Mouse (Mus musculus): ENCODE measurements at regions not wholly inside any gene's neighbourhood (a gene's known extent, or its start where the extent isn't known, plus 50 kb on each side); places are given as distances from the start of the nearest gene placed in this dataset.

DNA sequence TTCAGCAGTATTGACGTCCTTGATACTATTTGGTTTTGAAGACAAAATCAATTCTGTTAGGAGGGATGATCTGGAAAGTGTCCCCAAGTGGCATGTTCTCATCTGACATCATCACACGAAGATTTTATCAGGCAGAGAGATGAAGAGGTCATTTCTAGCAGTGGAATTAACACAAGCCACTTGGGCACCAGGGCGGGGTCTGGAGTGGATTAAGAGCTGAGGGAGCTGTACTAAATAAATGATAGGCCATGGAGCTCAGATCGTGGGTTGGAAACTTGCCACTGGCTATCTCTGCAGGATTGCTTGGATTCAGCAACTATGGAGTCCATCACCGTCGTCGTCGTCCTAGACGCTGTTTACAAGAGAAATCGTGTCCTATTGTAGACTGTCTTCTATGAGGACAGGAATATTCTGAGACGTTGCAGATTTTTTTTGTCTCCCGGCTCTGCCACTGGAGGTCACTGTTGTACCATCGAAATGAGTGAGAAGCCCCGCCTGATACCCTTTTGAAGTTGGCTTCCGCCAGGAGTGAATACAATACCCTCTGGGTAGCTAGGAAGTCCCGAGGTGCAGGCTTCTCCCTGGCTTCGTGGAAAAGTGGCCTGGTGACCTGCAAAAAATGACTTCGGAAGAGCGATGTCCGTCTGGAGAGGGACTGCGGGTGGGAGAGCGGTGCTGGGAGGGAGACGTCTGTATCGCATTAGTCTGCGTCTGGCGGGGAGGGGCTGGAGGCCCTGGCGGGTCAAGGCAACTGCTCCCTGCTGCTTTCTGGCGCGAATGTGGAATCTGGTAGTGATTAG lies 67.1 kb upstream of the Ubash3b start:
- peak; percentile 89 for DNase-seq (ENCODE audit: low read depth, low spot score)

DNA sequence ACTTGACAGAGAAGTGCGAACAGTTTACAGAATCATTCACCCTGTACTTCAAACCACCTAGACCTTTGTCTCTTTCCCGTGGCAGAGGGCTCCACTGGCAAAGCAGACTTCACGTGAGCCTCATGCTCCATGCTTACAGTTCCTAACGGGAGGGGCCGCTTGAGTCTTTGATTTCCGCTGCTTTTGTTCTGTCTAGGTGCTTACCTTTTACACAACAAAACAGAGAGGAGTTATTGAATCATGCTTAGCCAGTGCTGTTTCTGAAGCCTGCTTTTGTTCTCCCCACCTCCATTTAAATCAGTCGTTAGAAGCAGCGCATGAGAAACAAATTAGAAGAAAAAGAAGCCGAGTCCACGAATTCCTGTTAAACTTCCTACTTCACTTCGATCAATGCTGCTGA lies 61.9 kb upstream of the Ubash3b start:
- DNase-seq (ENCODE audit: low read depth, low spot score), result no peak

DNA sequence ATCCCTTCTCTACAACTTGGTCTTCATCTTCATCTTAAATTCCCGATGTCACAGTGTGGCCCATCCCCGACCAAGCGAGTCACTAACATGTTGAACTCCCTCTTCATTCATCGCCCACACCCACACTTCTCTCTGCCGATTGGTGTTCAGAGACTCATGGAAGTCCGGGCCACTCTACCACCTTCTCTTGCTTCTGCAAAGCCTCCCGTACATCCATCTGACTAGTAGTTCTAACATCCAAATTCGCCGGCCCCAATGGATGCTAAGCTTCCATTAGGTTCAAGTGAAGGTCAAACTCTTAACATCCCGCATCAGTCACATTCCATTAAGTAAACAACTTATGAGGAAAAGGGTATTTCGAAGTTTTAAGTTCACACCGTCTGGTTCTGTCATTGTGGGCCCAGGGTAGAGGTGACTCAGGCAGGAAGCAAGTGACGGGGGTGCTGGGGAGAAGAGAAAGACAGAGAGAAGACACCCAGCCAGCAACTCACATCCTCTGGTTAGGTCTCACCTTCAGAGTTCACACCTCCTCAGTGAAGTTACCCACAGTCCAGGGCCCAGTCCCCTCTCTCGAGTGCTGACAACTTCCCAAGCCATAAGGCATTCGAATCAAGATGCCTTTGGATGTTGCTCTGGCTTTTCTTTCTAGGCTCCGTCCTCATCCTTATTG lies 61.0 kb upstream of the Ubash3b start:
- no peak for DNase-seq (ENCODE audit: low read depth, low spot score)

DNA sequence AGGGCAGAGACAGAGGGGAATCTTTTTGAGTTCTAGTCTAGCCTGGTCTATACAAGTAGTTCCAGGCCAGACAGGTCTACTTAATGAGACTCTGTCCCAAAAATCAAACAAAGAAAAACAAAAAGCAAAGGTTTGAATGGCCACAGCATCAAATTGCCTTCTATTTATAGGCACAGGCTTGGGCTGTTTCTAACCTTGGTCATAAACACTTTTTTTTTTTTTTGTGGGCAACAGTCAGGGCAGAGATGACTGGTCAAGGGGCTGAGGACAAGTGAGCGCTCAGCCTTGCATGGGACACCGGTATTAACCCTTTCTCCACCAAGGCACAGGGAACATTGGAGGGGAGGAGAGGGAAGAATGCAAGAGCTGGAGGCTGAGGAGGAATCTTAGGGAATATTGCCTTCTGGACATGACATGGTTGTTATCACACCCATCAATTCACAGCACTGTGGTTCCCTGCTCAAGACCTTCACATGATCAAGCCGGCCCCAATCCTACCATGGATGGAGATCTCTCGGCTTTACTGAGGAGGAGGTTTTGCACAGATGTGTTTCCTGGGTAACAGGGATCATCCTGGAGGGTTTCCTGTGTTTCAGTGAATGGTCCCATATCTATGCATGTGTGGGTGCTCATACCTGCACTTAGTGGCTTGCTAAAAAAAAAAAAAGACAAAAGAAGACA lies 59.8 kb upstream of the Ubash3b start:
- no peak for DNase-seq (ENCODE audit: low read depth, low spot score)

DNA sequence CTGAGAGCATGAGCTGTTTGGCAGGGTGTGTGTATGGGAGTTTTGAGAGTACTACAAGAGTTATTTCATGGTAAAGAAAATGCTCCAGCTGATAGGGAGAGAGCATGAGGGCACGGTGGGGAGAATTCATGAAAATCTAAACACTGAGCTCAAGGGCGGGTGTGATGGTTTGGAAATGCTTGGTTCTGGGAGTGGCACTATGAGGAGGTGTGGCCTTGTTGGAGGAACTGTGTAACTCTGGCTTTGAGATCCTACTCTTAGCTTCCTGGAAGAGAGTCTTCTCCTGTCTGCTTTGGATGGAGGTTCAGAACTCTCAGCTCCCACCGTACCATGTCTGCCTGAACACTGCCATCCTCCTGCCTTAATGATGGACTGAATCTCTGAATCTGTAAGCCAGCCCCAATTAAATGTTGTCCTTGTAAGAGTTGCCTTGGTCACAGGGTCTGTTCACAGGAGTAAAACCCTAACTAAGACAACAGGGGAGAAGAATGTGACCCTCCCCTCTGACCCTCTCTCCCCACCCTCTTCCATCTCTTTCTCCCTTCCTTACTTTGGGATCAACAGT lies 58.7 kb upstream of the Ubash3b start:
- no peak for DNase-seq (ENCODE audit: low read depth, low spot score)

DNA sequence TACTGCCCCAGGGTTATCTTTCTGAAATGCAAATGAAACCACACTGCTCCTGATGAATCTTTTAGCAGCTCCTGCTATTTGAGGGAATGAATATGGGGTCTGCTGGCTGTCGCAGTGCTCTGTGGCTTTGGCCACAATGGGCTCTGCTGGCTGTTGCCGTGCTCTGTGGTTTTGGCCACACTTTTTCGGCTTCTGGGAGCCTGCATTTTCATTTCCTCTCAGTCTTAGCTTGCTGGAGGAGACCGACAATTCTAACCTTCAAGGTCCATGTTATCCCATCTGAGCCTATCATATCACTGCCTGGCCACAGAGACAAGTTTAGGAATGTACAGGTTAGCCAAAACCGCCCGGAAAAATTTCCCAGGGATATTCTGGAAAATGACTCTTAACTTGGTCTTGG lies 57.2 kb upstream of the Ubash3b start:
- DNase-seq (ENCODE audit: low read depth, low spot score), result no peak

DNA sequence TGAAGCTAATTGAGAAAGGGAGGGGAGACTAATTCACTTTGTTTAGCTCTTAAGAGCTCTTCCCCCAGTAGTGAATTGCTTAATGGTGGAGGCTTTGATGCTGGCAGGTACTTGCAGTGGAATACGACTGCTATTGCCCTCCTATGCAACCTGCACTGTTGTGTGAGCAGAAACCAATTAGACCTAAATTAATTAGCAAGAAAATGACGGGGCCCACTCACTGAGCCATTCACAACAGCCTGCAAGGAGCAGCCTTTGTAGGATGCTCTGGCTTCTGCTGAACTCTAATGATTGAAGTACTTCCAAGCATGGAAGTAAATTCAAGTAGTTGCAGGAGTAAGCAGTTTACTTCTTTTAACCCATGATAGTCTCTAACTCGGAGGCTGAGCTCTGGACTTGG lies 54.8 kb upstream of the Ubash3b start:
- DNase-seq (ENCODE audit: low read depth, low spot score), result no peak

DNA sequence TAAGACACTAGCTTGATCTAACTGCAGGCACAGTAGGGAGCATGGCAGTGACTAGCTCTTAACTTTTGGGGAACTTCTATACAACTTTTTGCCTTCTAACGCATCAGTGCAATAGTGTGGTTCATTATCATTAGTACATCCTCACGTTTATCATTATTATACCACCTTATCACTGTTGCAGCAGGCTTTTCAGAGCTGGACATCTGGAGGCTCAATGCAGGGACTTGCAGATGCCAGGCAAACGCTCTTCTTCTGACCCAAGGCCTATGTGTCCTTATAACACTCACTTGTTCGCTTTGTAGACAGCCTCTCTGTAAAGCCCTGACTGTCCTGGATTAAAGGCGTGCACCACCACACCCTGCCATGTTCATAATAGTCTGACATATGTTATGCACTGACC lies 53.5 kb upstream of the Ubash3b start:
- no peak for DNase-seq (ENCODE audit: low read depth, low spot score)

DNA sequence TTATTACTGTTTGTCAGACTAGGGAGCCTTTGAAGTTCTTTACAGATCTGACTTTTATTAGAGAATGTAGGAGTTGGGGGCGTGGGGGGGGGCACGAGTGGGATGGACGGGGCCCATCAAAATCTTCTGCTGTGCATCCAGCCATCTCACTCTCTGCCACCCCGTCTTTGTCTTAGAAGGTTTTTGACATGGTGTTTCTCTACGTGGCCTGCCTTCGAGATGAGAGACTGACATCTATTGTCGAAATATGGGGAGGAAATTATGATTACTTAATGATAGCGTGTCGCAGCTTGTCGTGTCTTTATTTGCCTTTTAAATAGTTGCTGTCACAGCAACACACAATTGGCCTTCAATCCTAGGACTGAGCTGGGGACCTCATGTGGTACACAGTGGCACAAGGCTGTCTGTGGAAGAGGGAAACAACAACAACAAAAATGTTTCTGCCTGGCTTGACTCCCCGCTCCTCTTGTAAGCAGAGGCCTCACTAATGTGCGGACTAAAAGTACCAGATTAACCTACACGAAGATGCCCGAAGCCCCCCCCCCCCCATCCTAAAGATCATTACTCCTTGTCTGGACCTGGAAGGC lies 51.5 kb upstream of the Ubash3b start:
- no peak for DNase-seq (ENCODE audit: low read depth, low spot score)

DNA sequence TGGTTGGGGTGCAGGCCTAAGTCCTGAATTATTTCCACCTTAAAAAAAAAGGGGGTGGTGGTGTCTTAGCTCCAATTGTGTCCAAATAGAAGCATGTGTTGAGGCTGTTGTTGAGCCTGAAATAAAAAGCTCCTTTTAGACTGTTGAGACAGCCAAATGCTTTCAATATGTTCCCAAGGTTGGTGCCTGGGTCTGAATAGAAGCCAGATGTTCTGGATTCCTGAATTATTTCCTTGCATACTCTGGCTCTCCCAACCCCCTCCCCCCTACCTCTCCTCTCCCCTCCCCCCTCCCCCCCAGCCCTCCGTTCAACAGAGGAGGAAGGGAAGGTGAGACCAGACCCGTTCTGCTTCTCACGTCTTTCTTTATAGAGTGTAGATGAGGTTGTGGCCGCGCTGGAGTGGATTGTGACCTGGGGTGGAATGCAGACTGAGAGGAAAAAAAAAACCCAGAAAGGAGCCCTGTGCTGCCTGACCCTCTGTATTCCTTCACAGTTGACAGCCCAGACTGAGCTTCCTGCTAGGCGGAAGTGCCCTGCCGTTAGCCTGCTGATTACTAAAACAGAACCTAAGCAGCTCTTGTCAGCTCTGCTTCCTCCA lies 50.9 kb upstream of the Ubash3b start:
- DNase-seq (ENCODE audit: low read depth, low spot score), result peak; percentile 65

DNA sequence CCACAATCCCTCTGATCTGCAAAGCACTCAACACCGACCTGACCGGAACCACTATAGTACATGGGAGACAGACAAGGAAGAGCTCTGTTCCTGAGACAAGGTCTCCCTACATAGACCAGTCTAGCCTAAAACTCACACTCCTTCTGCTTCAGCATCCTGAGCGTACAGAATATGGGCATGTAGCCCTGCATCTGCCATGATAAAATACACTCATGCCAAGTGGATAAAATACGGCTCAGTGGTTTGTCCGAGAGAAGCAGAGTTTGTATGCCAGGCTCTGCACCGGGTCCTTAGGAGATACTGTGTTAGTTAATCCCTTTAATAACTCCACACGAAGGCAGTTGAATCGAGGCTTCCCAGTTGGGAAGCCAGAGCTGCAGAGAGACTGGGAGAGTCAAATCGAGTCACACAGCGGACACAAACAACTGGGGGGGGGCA lies 50.4 kb upstream of the Ubash3b start:
- no peak for DNase-seq (ENCODE audit: low read depth, low spot score)
